Mouse (Mus musculus) forebrain, embryonic 10.5 days (tissue): ENCODE measurements around the gene Dnajc8. TPM values are rescaled to one million over a fixed set of nuclear protein-coding genes. Genes with fewer than 3 reads are reported as not detected.
"Not testable (repeated sequence)": the region's sequence is repeated elsewhere in the genome, so short reads cannot be mapped to it uniquely, and the experiment has no call there.

Experiments
- DNase-seq: peaks from one replicate; pipeline ENCODE4 v3.0.0-alpha.2; 2017; ENCODE audit warnings: low spot score; ENCODE audit errors: extremely low spot score
- H3K27ac ChIP-seq: fragments of 300-500 bp; sonication (generic); 2 replicates; pipeline ENCODE4 v1.5.1; 2016; ENCODE audit warnings: mild to moderate bottlenecking
- H3K27me3 ChIP-seq: fragments of 300-500 bp; sonication (generic); 2 replicates; pipeline ENCODE4 v1.6.1; 2016; ENCODE audit warnings: mild to moderate bottlenecking; ENCODE audit not compliant: poor library complexity, severe bottlenecking
- H3K36me3 ChIP-seq: fragments of 300-500 bp; sonication (generic); replicated peaks from 2 replicates; pipeline ENCODE4 v1.6.1; 2016; ENCODE audit warnings: mild to moderate bottlenecking, moderate library complexity
- H3K4me1 ChIP-seq: fragments of 300-500 bp; sonication (generic); 2 replicates; pipeline ENCODE4 v1.6.1; 2016
- H3K4me3 ChIP-seq: fragments of 300-500 bp; sonication (generic); 2 replicates; pipeline ENCODE4 v1.5.1; 2016; ENCODE audit warnings: mild to moderate bottlenecking, moderate library complexity
- H3K9me3 ChIP-seq: fragments of 300-500 bp; sonication (generic); 2 replicates; pipeline ENCODE4 v1.6.1; 2016; ENCODE audit warnings: mild to moderate bottlenecking, moderate library complexity
- WGBS: fragments of 180-500 bp; shearing (Covaris S2); methylation state at CpG from one replicate; pipeline ENCODE4 v1.1.7; 2016; 5-methylcytosine and 5-hydroxymethylcytosine counted together
- polyA plus RNA-seq: library from polyadenylated mRNA; unstranded; fragments of >200 nt; fragmentation: Nextera tagmentation; extraction: Ambion mirVana; gene quantifications from 2 replicates; pipeline ENCODE4 v1.2.1, GENCODE M21; 2016

The Dnajc8 gene
- polyA plus RNA-seq, 1 experiment from 2014 or later, result 211 TPM

DNA sequence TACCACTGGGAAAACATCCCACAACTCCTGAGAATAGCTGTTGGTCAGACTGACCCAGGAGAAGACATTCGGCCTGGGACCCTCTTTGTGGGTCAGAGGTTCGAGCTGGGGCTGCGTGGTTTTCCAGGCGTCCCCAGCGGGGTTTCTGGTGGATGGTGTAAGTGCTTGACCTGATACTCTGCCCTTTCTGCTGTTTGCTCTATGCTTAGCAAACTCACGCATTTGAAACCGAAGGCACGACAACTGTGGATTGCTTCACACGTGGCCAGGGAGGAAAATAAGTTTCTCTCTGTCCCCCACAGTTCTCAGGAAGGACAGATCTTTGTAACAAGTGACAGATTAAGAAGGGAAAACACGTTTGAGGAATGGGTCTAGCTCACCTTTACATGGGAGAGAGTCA lies 55.3 kb downstream of the Dnajc8 start:
- peaks cover 4% of the 10 kb centered on the region for H3K4me1 ChIP-seq
- no peaks in the 10 kb centered on the region for H3K27me3 ChIP-seq
- no peak for DNase-seq
- H3K27ac ChIP-seq, result no peak overlapping the region
- H3K4me3 ChIP-seq, result no peak overlapping the region
- 85% methylated on average over 10 of the region's 10 CpGs for WGBS
- no peaks in the 10 kb centered on the region for H3K9me3 ChIP-seq
- no peaks in the 10 kb centered on the region for H3K36me3 ChIP-seq

GRCm38 (mm10) chr4:132592958-132593357 lies 57.6 kb downstream of the Dnajc8 start:
- Histone ChIP-seq H3K27me3 (no peaks in the 10 kb centered on the region), H3K36me3 (no peaks in the 10 kb centered on the region), H3K9me3 (no peaks in the 10 kb centered on the region), H3K4me3 (no peak overlapping the region), H3K27ac (no peak overlapping the region), H3K4me1 (peaks cover 4% of the 10 kb centered on the region)
- WGBS, result 94% methylated on average over 9 of the region's 9 CpGs
- DNase-seq, result no peak

- no peak overlapping the region for H3K27ac ChIP-seq
- H3K27me3 ChIP-seq, result no peaks in the 10 kb centered on the region
- peaks cover 4% of the 10 kb centered on the region for H3K4me1 ChIP-seq
- H3K9me3 ChIP-seq, result no peaks in the 10 kb centered on the region
- 44% methylated on average over 4 of the region's 4 CpGs for WGBS
- no peak overlapping the region for H3K4me3 ChIP-seq
- DNase-seq, result no peak
- no peaks in the 10 kb centered on the region for H3K36me3 ChIP-seq
Observed at GRCm38 (mm10) chr4:132594191-132594590, 58.8 kb downstream of the Dnajc8 start.

DNA sequence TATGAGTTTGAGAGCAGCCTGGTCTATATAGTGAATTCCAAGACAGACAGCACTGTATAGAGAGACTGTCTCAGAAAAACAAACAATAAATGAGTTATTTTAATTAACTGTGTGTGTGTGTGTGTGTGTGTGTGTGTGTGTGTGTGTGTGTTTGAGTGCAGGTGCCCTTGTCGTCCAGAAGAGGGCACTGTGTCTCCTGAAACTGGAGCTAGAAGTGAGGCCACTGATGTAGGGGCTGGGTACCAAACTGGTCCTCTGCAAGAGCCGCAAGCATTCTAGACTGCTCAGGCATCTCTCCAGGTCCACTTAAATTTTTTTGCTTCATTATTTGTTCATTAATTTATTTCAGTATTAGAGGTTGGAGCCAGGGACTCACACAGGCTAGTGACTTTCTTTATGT lies 63.5 kb downstream of the Dnajc8 start:
- Histone ChIP-seq H3K27ac (no peak overlapping the region), H3K9me3 (no peaks in the 10 kb centered on the region), H3K4me3 (no peak overlapping the region), H3K27me3 (no peaks in the 10 kb centered on the region), H3K36me3 (no peaks in the 10 kb centered on the region), H3K4me1 (peaks cover 4% of the 10 kb centered on the region)
- no peak for DNase-seq
- 88% methylated on average over 2 of the region's 2 CpGs for WGBS

- H3K4me1 ChIP-seq, result no peaks in the 10 kb centered on the region
- H3K36me3 ChIP-seq, result no peaks in the 10 kb centered on the region
- no peak overlapping the region for H3K27ac ChIP-seq
- no peak overlapping the region for H3K4me3 ChIP-seq
- no peaks in the 10 kb centered on the region for H3K27me3 ChIP-seq
- WGBS, result 91% methylated on average over 3 of the region's 3 CpGs
- no peak for DNase-seq
- no peaks in the 10 kb centered on the region for H3K9me3 ChIP-seq
Observed at GRCm38 (mm10) chr4:132599764-132600163, 64.4 kb downstream of the Dnajc8 start.

GRCm38 (mm10) chr4:132600465-132600864 lies 65.1 kb downstream of the Dnajc8 start:
- WGBS, result 81% methylated on average over 6 of the region's 6 CpGs
- no peak overlapping the region for H3K27ac ChIP-seq
- H3K36me3 ChIP-seq, result no peaks in the 10 kb centered on the region
- no peaks in the 10 kb centered on the region for H3K4me1 ChIP-seq
- DNase-seq, result no peak
- no peak overlapping the region for H3K4me3 ChIP-seq
- H3K9me3 ChIP-seq, result no peaks in the 10 kb centered on the region
- no peaks in the 10 kb centered on the region for H3K27me3 ChIP-seq

DNA sequence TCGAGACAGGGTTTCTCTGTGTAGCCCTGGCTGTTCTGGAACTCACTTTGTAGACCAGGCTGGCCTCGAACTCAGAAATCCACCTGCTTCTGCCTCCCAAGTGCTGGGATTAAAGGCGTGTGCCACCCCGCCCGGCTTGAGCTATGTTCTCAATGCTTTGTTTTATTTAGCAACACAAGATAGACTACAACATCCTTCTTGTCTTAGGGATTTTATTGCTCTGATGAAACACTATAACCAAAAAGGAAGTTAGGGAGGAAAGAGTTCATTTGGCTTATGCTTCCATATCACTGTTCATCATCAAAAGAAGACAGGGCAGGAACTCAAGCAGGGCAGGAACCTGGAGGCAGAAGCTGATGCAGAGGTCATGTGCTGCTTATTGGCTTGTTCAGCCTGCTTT lies 65.9 kb downstream of the Dnajc8 start:
- not testable (repeated sequence) for H3K36me3 ChIP-seq, H3K27me3 ChIP-seq, H3K27ac ChIP-seq, H3K4me1 ChIP-seq, DNase-seq, H3K9me3 ChIP-seq, H3K4me3 ChIP-seq
- WGBS, result 86% methylated on average over 4 of the region's 5 CpGs

Other genes with a start within 250 kb of the Dnajc8 start
- gene Rab42, start 232.2 kb upstream of the Dnajc8 start, polyA plus RNA-seq, result 0.97 and 1.2 TPM in 2 replicates
- gene Trnau1ap, start 206.0 kb upstream of the Dnajc8 start, polyA plus RNA-seq, result 91.4 and 91.8 TPM in 2 replicates
- gene Rcc1, start 181.9 kb upstream of the Dnajc8 start, polyA plus RNA-seq, result 193 and 194 TPM in 2 replicates
- 22.5 and 24.7 TPM in 2 replicates for gene Phactr4, start 113.1 kb upstream of the Dnajc8 start, polyA plus RNA-seq
- gene Med18, start 71.6 kb upstream of the Dnajc8 start, polyA plus RNA-seq, result 39.8 and 41.8 TPM in 2 replicates
- gene Sesn2, start 25.0 kb upstream of the Dnajc8 start, polyA plus RNA-seq, result 12.0 and 13.5 TPM in 2 replicates
- 896 and 909 TPM in 2 replicates for gene Atpif1, start 1.9 kb upstream of the Dnajc8 start, polyA plus RNA-seq
- gene Ptafr, start 28.5 kb downstream of the Dnajc8 start, polyA plus RNA-seq, result 0.28 and 0.32 TPM in 2 replicates
- gene Eya3, start 103.4 kb downstream of the Dnajc8 start, polyA plus RNA-seq, result 35.6 and 39.1 TPM in 2 replicates
- gene Xkr8, start 197.0 kb downstream of the Dnajc8 start, polyA plus RNA-seq, result 4.4 and 5.0 TPM in 2 replicates
- gene Smpdl3b, start 221.7 kb downstream of the Dnajc8 start, polyA plus RNA-seq, result 4.7 and 4.9 TPM in 2 replicates
- 221 and 222 TPM in 2 replicates for gene Rpa2, start 232.8 kb downstream of the Dnajc8 start, polyA plus RNA-seq